Mouse (Mus musculus) left cerebral cortex, adult 9 months (tissue): ENCODE data around the gene Ctr9.

Experiments used
- DNase-seq, 2 experiments: peaks; one replicate each; pipeline ENCODE4 v3.0.0; 2022; ENCODE audit warnings: low spot score in 2 of 2

Gene Ctr9

DNA sequence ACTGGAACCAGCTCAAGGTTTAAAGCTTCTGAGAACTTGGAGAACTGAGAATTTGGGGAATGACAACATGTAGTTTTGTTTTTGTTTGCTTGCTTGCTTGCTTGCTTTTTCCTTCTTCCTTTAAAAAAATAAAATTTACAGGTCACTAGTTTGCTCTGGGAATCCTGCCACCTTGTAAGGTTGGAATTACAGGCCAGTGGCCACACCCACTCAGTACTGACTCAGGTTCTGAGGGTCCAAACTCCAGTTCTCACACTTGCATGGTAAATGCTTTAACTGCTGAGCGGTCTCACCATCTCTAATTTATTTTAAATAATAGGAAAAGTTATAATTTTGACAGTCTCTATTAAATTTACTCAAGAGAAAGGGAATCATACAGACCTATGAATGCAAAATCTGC, 69.4 kb downstream of the Ctr9 start:
- DNase-seq, result no peak
